Mouse (Mus musculus) liver, adult 2 months (tissue): ENCODE measurements around the gene Abcb6. TPM values are rescaled to one million over a fixed set of nuclear protein-coding genes. Genes with fewer than 3 reads are reported as not detected.
A peak's percentile ranks its signal among the peaks of the same experiment; 100 is the strongest.

Source experiments
- DNase-seq: peaks from one replicate; pipeline ENCODE4 v3.0.0-alpha.2; 2011; ENCODE audit warnings: low read depth, low spot score; ENCODE audit errors: extremely low read depth
- H3K27ac ChIP-seq: fragments of 200-500 bp; replicated peaks from 2 replicates; pipeline ENCODE4 v1.5.1; 2012; ENCODE audit warnings: low read depth, mild to moderate bottlenecking, control low read depth, inconsistent platforms, low read length; ENCODE audit not compliant: insufficient read depth
- H3K27me3 ChIP-seq: fragments of 200-500 bp; 2 replicates; pipeline ENCODE4 v1.6.1; 2012; ENCODE audit warnings: mild to moderate bottlenecking, moderate library complexity, low read length, inconsistent platforms; ENCODE audit not compliant: control insufficient read depth, insufficient read depth
- H3K36me3 ChIP-seq: fragments of 200-500 bp; 2 replicates; pipeline ENCODE4 v1.6.1; 2012; ENCODE audit warnings: low read length, inconsistent platforms; ENCODE audit not compliant: control insufficient read depth, insufficient read depth
- H3K4me1 ChIP-seq: fragments of 200-500 bp; 2 replicates; pipeline ENCODE4 v1.6.1; 2011; ENCODE audit warnings: low read length; ENCODE audit not compliant: control insufficient read depth, insufficient read depth
- H3K4me3 ChIP-seq: fragments of 200-500 bp; 2 replicates; pipeline ENCODE4 v1.5.1; 2011; ENCODE audit warnings: low read depth, mild to moderate bottlenecking, control low read depth, low read length, moderate library complexity; ENCODE audit not compliant: insufficient read depth
- H3K79me2 ChIP-seq: fragments of 200-500 bp; 2 replicates; pipeline ENCODE4 v1.6.1; 2012; ENCODE audit warnings: inconsistent platforms, mild to moderate bottlenecking, low read length, moderate library complexity; ENCODE audit not compliant: control insufficient read depth, insufficient read depth
- H3K9ac ChIP-seq: fragments of 200-500 bp; 2 replicates; pipeline ENCODE4 v1.6.1; 2012; ENCODE audit warnings: low read depth, mild to moderate bottlenecking, control low read depth, inconsistent platforms, low read length
- CTCF ChIP-seq: fragments of 200-500 bp; IDR thresholded peaks from 2 replicates; pipeline ENCODE4 v1.5.1; 2011; ENCODE audit warnings: low read depth, low read length, control low read depth
- POLR2A ChIP-seq: fragments of 200-500 bp; IDR thresholded peaks from 2 replicates; pipeline ENCODE4 v1.6.1; 2011; ENCODE audit warnings: low read length, control low read depth; ENCODE audit not compliant: insufficient read depth; ENCODE audit errors: extremely low read depth
- WGBS: fragments of 180-500 bp; shearing (Covaris S2); methylation state at CpG from one replicate; pipeline ENCODE4 v1.1.7; 2018; 5-methylcytosine and 5-hydroxymethylcytosine counted together
- polyA plus RNA-seq: library from polyadenylated mRNA; depleted of rRNA; stranded (reverse); fragments of >200 nt; gene quantifications from 2 replicates; pipeline ENCODE4 v1.2.3, GENCODE M21; 2012
- total RNA-seq: library from RNA; depleted of rRNA; stranded (reverse); fragments of >200 nt; gene quantifications from 2 replicates; pipeline ENCODE4 v1.2.3, GENCODE M21; 2014

Gene Abcb6
- total and polyA plus RNA-seq, 2 experiments, result 56.1 to 88.7 TPM

GRCm38 (mm10) chr1:75216797-75217585, 36.8 kb upstream of the Abcb6 start:
- Histone ChIP-seq H3K27ac (peak overlapping the region; percentile 93), H3K79me2 (peaks cover 6% of the 10 kb centered on the region; the same call in 1 of the 2 replicates), H3K4me1 (peaks cover 42% of the 10 kb centered on the region), H3K4me3 (peak overlapping the region; percentile 90), H3K9ac (peak overlapping the region; percentile 93; the same call in 1 of the 2 replicates), H3K27me3 (no peaks in the 10 kb centered on the region), H3K36me3 (peaks cover 16% of the 10 kb centered on the region; the same call in 1 of the 2 replicates)
- 19% methylated on average over 13 of the region's 13 CpGs for WGBS
- DNase-seq, result peak; percentile 91
- TF ChIP-seq POLR2A, result 0 out of 2 replicates have a peak, but pooled peaks have one; percentile 15
- no peak for TF ChIP-seq CTCF

DNA sequence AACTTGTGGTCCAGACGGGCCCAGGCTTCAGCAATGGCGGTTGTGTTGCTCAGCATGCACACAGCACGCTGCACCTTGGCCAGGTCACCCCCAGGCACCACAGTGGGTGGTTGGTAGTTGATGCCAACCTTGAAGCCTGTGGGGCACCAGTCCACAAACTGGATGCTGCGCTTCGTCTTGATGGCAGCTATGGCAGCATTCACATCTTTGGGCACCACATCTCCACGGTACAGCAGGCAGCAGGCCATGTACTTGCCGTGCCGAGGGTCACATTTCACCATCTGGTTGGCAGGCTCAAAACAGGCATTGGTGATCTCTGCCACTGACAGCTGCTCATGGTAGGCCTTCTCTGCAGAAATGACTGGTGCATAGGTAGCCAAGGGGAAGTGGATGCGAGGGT, 35.6 kb upstream of the Abcb6 start:
- TF ChIP-seq CTCF, result no peak
- no peak for TF ChIP-seq POLR2A
- H3K79me2 ChIP-seq, result peaks cover 13% of the 10 kb centered on the region; the same call in 1 of the 2 replicates
- WGBS, result 26% methylated on average over 9 of the region's 9 CpGs
- H3K9ac ChIP-seq, result peak overlapping the region; percentile 18; the same call in 1 of the 2 replicates
- H3K4me1 ChIP-seq, result peaks cover 47% of the 10 kb centered on the region
- peak overlapping the region; percentile 19; the same call in 1 of the 2 replicates for H3K4me3 ChIP-seq
- DNase-seq, result peak; percentile 89
- H3K36me3 ChIP-seq, result peaks cover 16% of the 10 kb centered on the region; the same call in 1 of the 2 replicates
- H3K27ac ChIP-seq, result peak overlapping the region; percentile 95
- no peaks in the 10 kb centered on the region for H3K27me3 ChIP-seq

GRCm38 (mm10) chr1:75214886-75215285, 34.7 kb upstream of the Abcb6 start:
- no peaks in the 10 kb centered on the region for H3K27me3 ChIP-seq
- no peak overlapping the region for H3K4me3 ChIP-seq
- peak overlapping the region; percentile 44 for H3K9ac ChIP-seq
- WGBS, result 19% methylated on average over 5 of the region's 5 CpGs
- TF ChIP-seq POLR2A (no peak), CTCF (no peak)
- H3K79me2 ChIP-seq, result peaks cover 14% of the 10 kb centered on the region; the same call in 1 of the 2 replicates
- H3K4me1 ChIP-seq, result peaks cover 50% of the 10 kb centered on the region
- peaks cover 16% of the 10 kb centered on the region; the same call in 1 of the 2 replicates for H3K36me3 ChIP-seq
- peak; percentile 85 for DNase-seq
- H3K27ac ChIP-seq, result peak overlapping the region; percentile 95

DNA sequence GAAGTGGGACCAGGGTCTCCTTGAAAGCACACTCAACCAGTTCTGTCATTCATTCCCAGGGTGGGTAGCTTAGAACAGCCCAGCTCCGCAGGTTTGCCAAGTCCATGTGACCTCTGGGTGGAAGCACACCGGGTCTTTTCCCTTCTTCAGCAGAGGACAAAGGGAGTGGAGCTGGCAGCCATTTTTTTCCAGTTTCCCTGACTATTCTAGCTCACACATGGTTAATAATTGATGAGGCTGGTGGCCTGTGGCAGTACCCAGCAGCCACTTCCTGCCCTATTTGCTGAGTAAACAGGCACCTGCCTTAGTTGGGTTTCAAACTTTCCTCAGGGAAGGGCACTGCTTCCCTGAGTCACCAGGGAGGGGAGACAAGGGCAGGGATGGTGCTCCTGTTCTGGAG, 34.2 kb upstream of the Abcb6 start:
- Histone ChIP-seq H3K79me2 (peaks cover 14% of the 10 kb centered on the region; the same call in 1 of the 2 replicates), H3K4me3 (no peak overlapping the region), H3K4me1 (peaks cover 48% of the 10 kb centered on the region), H3K27me3 (no peaks in the 10 kb centered on the region), H3K27ac (peak overlapping the region; percentile 95), H3K9ac (peak overlapping the region; percentile 44), H3K36me3 (peaks cover 16% of the 10 kb centered on the region; the same call in 1 of the 2 replicates)
- 14% methylated on average over 2 of the region's 2 CpGs for WGBS
- peak; percentile 96 for DNase-seq
- TF ChIP-seq CTCF (no peak), POLR2A (no peak)

DNA sequence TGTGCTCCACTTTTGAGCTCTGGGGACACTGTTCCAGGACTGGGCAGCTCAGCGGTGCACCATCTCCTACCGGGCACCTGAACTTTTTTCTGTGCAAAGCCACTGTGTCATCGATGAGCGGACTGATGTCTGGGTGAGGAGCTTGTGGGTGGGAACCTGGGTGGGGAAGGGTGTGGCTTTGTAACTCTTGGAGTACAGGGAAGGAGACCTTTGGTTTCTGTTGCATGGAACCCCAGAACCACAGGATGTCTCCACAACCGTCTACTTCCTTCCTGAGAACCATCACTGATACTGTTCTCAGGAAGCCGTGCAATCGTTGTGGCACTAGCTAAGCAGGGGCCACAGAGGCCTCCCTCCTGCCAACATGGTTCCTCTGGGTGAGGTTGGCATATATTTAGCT, 32.9 kb upstream of the Abcb6 start:
- TF ChIP-seq CTCF (no peak), POLR2A (no peak)
- peak overlapping the region; percentile 10; the same call in 1 of the 2 replicates for H3K9ac ChIP-seq
- peak; percentile 45 for DNase-seq
- peaks cover 48% of the 10 kb centered on the region for H3K4me1 ChIP-seq
- no peaks in the 10 kb centered on the region for H3K27me3 ChIP-seq
- 27% methylated on average over 7 of the region's 7 CpGs for WGBS
- no peak overlapping the region for H3K4me3 ChIP-seq
- peak overlapping the region; percentile 95 for H3K27ac ChIP-seq
- peaks cover 8% of the 10 kb centered on the region; the same call in 1 of the 2 replicates for H3K79me2 ChIP-seq
- H3K36me3 ChIP-seq, result peaks cover 16% of the 10 kb centered on the region; the same call in 1 of the 2 replicates
